15 mouse cellular contexts compared by ENCODE assay signal in genomic region chr6:52058899-52059448, GRCm38 (mm10). TPM values are rescaled to one million over a fixed set of nuclear protein-coding genes. Genes with fewer than 3 reads are reported as not detected.
DNase-seq lines count a peak whose midpoint lies in the region; ATAC-seq and TF ChIP-seq lines count a peak whose summit lies in the region.
"Had no signal": no experiment of that assay in that cellular context is flagged by ENCODE, and none has a peak within 500 bp of the region (broad histone marks: within the 10 kb centered on the region; RNA-seq: fewer than 3 reads in every experiment).

No protein-coding gene starts in this region.

- TF ChIP-seq POLR2A in liver, adult 2 months (IDR thresholded peaks at IDR 0.05; ENCODE audit: extremely low read depth, insufficient read depth, low read length): no peak
- no peak for TF ChIP-seq POLR2A in brain, embryonic 14.5 days (IDR thresholded peaks at IDR 0.05; ENCODE audit: borderline replicate concordance, extremely low read depth, insufficient read depth, insufficient read length, poor library complexity, severe bottlenecking)

- WGBS in liver, adult 2 months: 40% methylated on average over 10 of the region's 10 CpGs
- 69% methylated on average over 10 of the region's 10 CpGs for WGBS in liver, embryonic 12.5 days (ENCODE audit: insufficient replicate concordance)
- WGBS in limb, embryonic 10.5 days: 77% methylated on average over 10 of the region's 10 CpGs

- no peaks in the 10 kb centered on the region for H3K9me3 ChIP-seq in liver, embryonic 12.5 days (replicated peaks)
- no peaks in the 10 kb centered on the region for H3K9me3 ChIP-seq in limb, embryonic 10.5 days (replicated peaks)
- H3K9me3 ChIP-seq: embryonic facial prominence, embryonic 15.5 days; intestine, embryonic 15.5 days had no signal

- DNase-seq in kidney, adult 9 months: peak; percentile 22
- no peak for DNase-seq in kidney, adult 11 months
- DNase-seq in liver, adult 2 months (ENCODE audit: extremely low read depth, low read depth, low spot score): peak; percentile 75
- peak; percentile 59 for DNase-seq in adipocyte (ENCODE audit: low spot score)
- peak; percentile 30 for DNase-seq in brain, embryonic 14.5 days (ENCODE audit: low read depth)
- DNase-seq in limb, embryonic 10.5 days (ENCODE audit: low spot score): no peak
- DNase-seq: adrenal gland, adult 2 months; cerebellum, adult 11 months; gastrocnemius, postnatal 36 days; thymus, postnatal 14 days had no signal

- H3K4me1 ChIP-seq in liver, adult 2 months (ENCODE audit: control insufficient read depth, insufficient read depth, low read length): no peaks in the 10 kb centered on the region; the same call in 1 of the 2 replicates
- H3K4me1 ChIP-seq in liver, embryonic 12.5 days: no peaks in the 10 kb centered on the region
- H3K4me1 ChIP-seq in limb, embryonic 10.5 days: peaks cover 19% of the 10 kb centered on the region
- H3K4me1 ChIP-seq: intestine, embryonic 15.5 days had no signal

- H3K36me3 ChIP-seq in liver, adult 2 months (ENCODE audit: control insufficient read depth, insufficient read depth, low read length): no peaks in the 10 kb centered on the region
- H3K36me3 ChIP-seq in liver, embryonic 12.5 days: no peaks in the 10 kb centered on the region
- H3K36me3 ChIP-seq in limb, embryonic 10.5 days: no peaks in the 10 kb centered on the region
- H3K36me3 ChIP-seq: embryonic facial prominence, embryonic 15.5 days; intestine, embryonic 15.5 days had no signal

- H3K79me2 ChIP-seq in liver, adult 2 months (ENCODE audit: control insufficient read depth, insufficient read depth, low read length): no peaks in the 10 kb centered on the region

- no peak for ATAC-seq in liver, embryonic 12.5 days
- ATAC-seq: forebrain, embryonic 16.5 days; intestine, embryonic 15.5 days had no signal

- H3K27ac ChIP-seq in liver, adult 2 months (replicated peaks; ENCODE audit: insufficient read depth, low read depth, low read length): no peak overlapping the region
- no peak overlapping the region for H3K27ac ChIP-seq in liver, embryonic 12.5 days
- no peak overlapping the region for H3K27ac ChIP-seq in limb, embryonic 10.5 days
- H3K27ac ChIP-seq: embryonic facial prominence, embryonic 15.5 days; intestine, embryonic 15.5 days had no signal

- H3K4me3 ChIP-seq in liver, adult 2 months (ENCODE audit: insufficient read depth, low read depth, low read length): no peak overlapping the region
- no peak overlapping the region for H3K4me3 ChIP-seq in liver, embryonic 12.5 days
- H3K4me3 ChIP-seq in limb, embryonic 10.5 days: no peak overlapping the region
- H3K4me3 ChIP-seq: embryonic facial prominence, embryonic 15.5 days; intestine, embryonic 15.5 days had no signal

- H3K9ac ChIP-seq in liver, adult 2 months (ENCODE audit: low read depth, low read length): no peak overlapping the region
- H3K9ac ChIP-seq in liver, embryonic 12.5 days: no peak overlapping the region
- H3K9ac ChIP-seq: embryonic facial prominence, embryonic 15.5 days; intestine, embryonic 15.5 days had no signal

- peaks cover 3% of the 10 kb centered on the region; the same call in 1 of the 2 replicates for H3K27me3 ChIP-seq in liver, adult 2 months (ENCODE audit: control insufficient read depth, insufficient read depth, low read length)
- peaks cover 21% of the 10 kb centered on the region for H3K27me3 ChIP-seq in liver, embryonic 12.5 days (replicated peaks)
- peaks cover 73% of the 10 kb centered on the region for H3K27me3 ChIP-seq in limb, embryonic 10.5 days (ENCODE audit: low read depth, poor library complexity, severe bottlenecking)
- H3K27me3 ChIP-seq: intestine, embryonic 15.5 days had no signal

- TF ChIP-seq CTCF in liver, adult 2 months (IDR thresholded peaks at IDR 0.05; ENCODE audit: low read depth, low read length): no peak
- no peak for TF ChIP-seq CTCF in brain, embryonic 14.5 days (IDR thresholded peaks at IDR 0.05; ENCODE audit: borderline replicate concordance, extremely low read depth, insufficient read depth, insufficient read length)

- no peak overlapping the region for H3K4me2 ChIP-seq in liver, embryonic 12.5 days
- H3K4me2 ChIP-seq: embryonic facial prominence, embryonic 15.5 days; intestine, embryonic 15.5 days; liver, embryonic 11.5 days had no signal

RNA-seq across cellular contexts. Expression of gene Skap2, which starts 46.6 kb away (rescaled TPM):
- total RNA-seq in liver, adult 2 months (2014; rRNA removed): 12.8 and 15.6 TPM in 2 replicates
- polyA plus RNA-seq in liver, adult 2 months (2012; rRNA removed): 3.9 and 4.0 TPM in 2 replicates
- polyA plus RNA-seq in liver, embryonic 12.5 days (2016; fragmentation: Nextera tagmentation; extraction: Ambion mirVana): 22.2 and 22.6 TPM in 2 replicates
- polyA plus RNA-seq in brain, embryonic 14.5 days (2012; rRNA removed): 6.3 and 10.3 TPM in 2 replicates
- polyA plus RNA-seq in limb, embryonic 10.5 days (2016; fragmentation: Nextera tagmentation; extraction: Ambion mirVana): 16.4 and 19.3 TPM in 2 replicates

Comparison
In these comparisons a context has a peak if more than half of its experiments do, and no peak if none do; other contexts are left out.
1. DNase-seq: peak in kidney, adult 9 months (single experiment), liver, adult 2 months (single experiment), adipocyte (single experiment) and brain, embryonic 14.5 days (single experiment); none in kidney, adult 11 months (single experiment) and limb, embryonic 10.5 days (single experiment).